In genomic region chr9:48738795-48739476, GRCm38 (mm10) we compare ENCODE assay signal across 15 mouse cellular contexts.
A peak's percentile ranks its signal among the peaks of the same experiment; 100 is the strongest.
DNase-seq lines count a peak whose midpoint lies in the region; ATAC-seq and TF ChIP-seq lines count a peak whose summit lies in the region.
"Had no signal": no experiment of that assay in that cellular context is flagged by ENCODE, and none has a peak within 500 bp of the region (broad histone marks: within the 10 kb centered on the region; RNA-seq: fewer than 3 reads in every experiment).

No protein-coding gene starts in this region.

- TF ChIP-seq CTCF in heart, adult 2 months (IDR thresholded peaks at IDR 0.05) = no peak
- TF ChIP-seq CTCF in cortical plate, adult 2 months (IDR thresholded peaks at IDR 0.05; ENCODE audit: extremely low read depth, insufficient read depth, low read length) = no peak

- 0 out of 2 replicates have a peak, but pooled peaks have one; percentile 38 for TF ChIP-seq POLR2A in heart, adult 2 months (IDR thresholded peaks at IDR 0.05; ENCODE audit: insufficient read depth, low read depth, low read length)
- no peak for TF ChIP-seq POLR2A in cortical plate, adult 2 months (IDR thresholded peaks at IDR 0.05; ENCODE audit: extremely low read depth, insufficient read depth, low read length)

- intact Hi-C loops in heart, adult 2 months (cut with DNase I) = no loop called here

- no peak overlapping the region for H3K4me3 ChIP-seq in heart, adult 2 months
- H3K4me3 ChIP-seq in limb, embryonic 15.5 days = no peak overlapping the region
- no peak overlapping the region for H3K4me3 ChIP-seq in limb, embryonic 10.5 days
- no peak overlapping the region for H3K4me3 ChIP-seq in cortical plate, adult 2 months (ENCODE audit: insufficient read depth, low read length)
- H3K4me3 ChIP-seq: forebrain, embryonic 13.5 days; limb, embryonic 13.5 days; megakaryocyte, embryonic 14.5 days had no signal

- H3K79me2 ChIP-seq in heart, adult 2 months (replicated peaks; ENCODE audit: control insufficient read depth, insufficient read depth, low read length) = no peaks in the 10 kb centered on the region

- peaks cover 54% of the 10 kb centered on the region for H3K4me1 ChIP-seq in heart, adult 2 months (ENCODE audit: control insufficient read depth, insufficient read depth, low read length)
- peaks cover 67% of the 10 kb centered on the region for H3K4me1 ChIP-seq in limb, embryonic 15.5 days
- H3K4me1 ChIP-seq in limb, embryonic 10.5 days = peaks cover 70% of the 10 kb centered on the region
- H3K4me1 ChIP-seq in cortical plate, adult 2 months (ENCODE audit: control insufficient read depth, insufficient read depth, low read length) = peaks cover 35% of the 10 kb centered on the region

- no peak for ATAC-seq in limb, embryonic 15.5 days (ENCODE audit: insufficient number of reproducible peaks, low FRiP score, low TSS enrichment, low read depth)
- no peak for ATAC-seq in activated CD4-positive, CD25-positive, alpha-beta regulatory T cell, adult 4 months
- ATAC-seq: forebrain, embryonic 13.5 days; intestine, postnatal 0 days had no signal

- peaks cover 48% of the 10 kb centered on the region for H3K36me3 ChIP-seq in heart, adult 2 months (ENCODE audit: control insufficient read depth, insufficient read depth, low read length)
- H3K36me3 ChIP-seq in limb, embryonic 15.5 days = no peaks in the 10 kb centered on the region
- peaks cover 19% of the 10 kb centered on the region for H3K36me3 ChIP-seq in limb, embryonic 10.5 days
- H3K36me3 ChIP-seq: limb, embryonic 13.5 days had no signal

- H3K9ac ChIP-seq in heart, adult 2 months (ENCODE audit: low read depth, low read length) = peak overlapping the region; percentile 8; the same call in 1 of the 2 replicates
- no peak overlapping the region for H3K9ac ChIP-seq in limb, embryonic 15.5 days
- H3K9ac ChIP-seq: forebrain, embryonic 13.5 days; limb, embryonic 13.5 days had no signal

- H3K27me3 ChIP-seq in heart, adult 2 months (ENCODE audit: control insufficient read depth, insufficient read depth, low read length) = no peaks in the 10 kb centered on the region
- H3K27me3 ChIP-seq in limb, embryonic 15.5 days = peaks cover 27% of the 10 kb centered on the region
- H3K27me3 ChIP-seq in limb, embryonic 10.5 days (ENCODE audit: low read depth, poor library complexity, severe bottlenecking) = peaks cover 17% of the 10 kb centered on the region
- H3K27me3 ChIP-seq: CH12.LX; megakaryocyte, embryonic 14.5 days had no signal

- no peak for TF ChIP-seq EP300 in heart, adult 2 months (IDR thresholded peaks at IDR 0.05; ENCODE audit: insufficient read depth, low read depth, low read length)

- 78% methylated on average over 9 of the region's 9 CpGs for WGBS in heart, adult 2 months
- WGBS in limb, embryonic 15.5 days = 67% methylated on average over 9 of the region's 9 CpGs
- WGBS in limb, embryonic 10.5 days = 91% methylated on average over 9 of the region's 9 CpGs

- no peak overlapping the region for H3K4me2 ChIP-seq in limb, embryonic 15.5 days

- no peaks in the 10 kb centered on the region for H3K9me3 ChIP-seq in limb, embryonic 15.5 days
- no peaks in the 10 kb centered on the region for H3K9me3 ChIP-seq in limb, embryonic 10.5 days (replicated peaks)
- H3K9me3 ChIP-seq: forebrain, embryonic 13.5 days; limb, embryonic 13.5 days; megakaryocyte, embryonic 14.5 days had no signal

- peak in 1 of 2 experiments; percentile 58 for DNase-seq in heart, adult 2 months
- DNase-seq in heart, postnatal 4 days = no peak
- no peak for DNase-seq in limb, embryonic 10.5 days (ENCODE audit: low spot score)
- peak; percentile 61 for DNase-seq in 3T3-L1 (ENCODE audit: low read depth, low spot score)
- no peak for DNase-seq in layer of hippocampus, adult 11-12 months (ENCODE audit: low spot score)
- DNase-seq: adrenal gland, adult 8-10 months; thymus, postnatal 4 days had no signal

- H3K27ac ChIP-seq in heart, adult 2 months = peak overlapping the region; percentile 94
- peak overlapping the region; percentile 83 for H3K27ac ChIP-seq in limb, embryonic 15.5 days
- no peak overlapping the region for H3K27ac ChIP-seq in limb, embryonic 10.5 days
- H3K27ac ChIP-seq in cortical plate, adult 2 months (ENCODE audit: insufficient read depth, low read length) = peak overlapping the region; percentile 86
